Mouse (Mus musculus): Measurements from ENCODE around the gene Prkn. TPM values are rescaled to one million over a fixed set of nuclear protein-coding genes. Genes with fewer than 3 reads are reported as not detected.

Prkn gene
- polyA plus RNA-seq, 1 experiment from 2014 or later, result 2.3 TPM

- Histone ChIP-seq H3K9me3 (ENCODE audit: control insufficient read depth, low read length) (no peaks in the 10 kb centered on the region), H3K4me1 (replicated peaks; ENCODE audit: control insufficient read depth, insufficient read depth) (no peaks in the 10 kb centered on the region), H3K27me3 (ENCODE audit: control insufficient read depth, insufficient read depth, low read length) (no peaks in the 10 kb centered on the region), H3K4me3 (ENCODE audit: low read depth, low read length) (no peak overlapping the region), H3K4me2 (replicated peaks; ENCODE audit: low read depth) (no peak overlapping the region), H3K36me3 (ENCODE audit: control insufficient read depth, insufficient read depth, low read length) (no peaks in the 10 kb centered on the region), H3K9ac (ENCODE audit: low read length) (no peak overlapping the region), H3K27ac (replicated peaks) (no peak overlapping the region)
- TF ChIP-seq CTCF (IDR thresholded peaks at IDR 0.05; ENCODE audit: low read depth) (no peak), EP300 (optimal IDR thresholded peaks at IDR 0.05) (no peak)
- WGBS, result 77% methylated on average over 5 of the region's 5 CpGs
- DNase-seq (ENCODE audit: low spot score) (no peak), ATAC-seq (ENCODE audit: low FRiP score, low TSS enrichment) (no peak)
Measured at GRCm38 (mm10) chr17:11888806-11889205, 1048.6 kb downstream of the Prkn start.

DNA sequence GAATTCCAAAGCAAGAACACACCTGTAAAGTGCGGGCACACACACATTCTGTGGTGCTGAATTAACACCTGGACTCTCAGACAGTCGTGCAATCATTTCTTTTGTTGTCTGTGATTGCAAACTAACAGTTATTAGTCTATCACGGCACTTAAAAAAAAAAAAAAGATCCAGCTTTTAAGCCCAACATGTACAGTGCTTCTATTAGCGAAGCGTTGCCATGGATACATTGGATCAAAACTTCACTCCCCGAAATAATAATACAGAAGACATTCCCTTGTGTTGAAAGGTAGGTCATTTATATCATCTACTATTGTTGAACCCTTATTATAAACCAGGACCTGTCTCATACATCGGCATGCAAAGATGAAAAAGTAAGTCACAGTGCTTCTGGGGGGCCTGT lies 1060.1 kb downstream of the Prkn start:
- no peak overlapping the region for H3K27ac ChIP-seq (replicated peaks)
- no peak for ATAC-seq (ENCODE audit: low FRiP score, low TSS enrichment)
- H3K4me3 ChIP-seq (ENCODE audit: low read depth, low read length), result no peak overlapping the region
- H3K4me1 ChIP-seq (replicated peaks; ENCODE audit: control insufficient read depth, insufficient read depth), result no peaks in the 10 kb centered on the region
- no peaks in the 10 kb centered on the region for H3K9me3 ChIP-seq (ENCODE audit: control insufficient read depth, low read length)
- H3K4me2 ChIP-seq (replicated peaks; ENCODE audit: low read depth), result no peak overlapping the region
- no peak overlapping the region for H3K9ac ChIP-seq (ENCODE audit: low read length)
- 79% methylated on average over 7 of the region's 7 CpGs for WGBS
- no peaks in the 10 kb centered on the region for H3K27me3 ChIP-seq (ENCODE audit: control insufficient read depth, insufficient read depth, low read length)
- H3K36me3 ChIP-seq (ENCODE audit: control insufficient read depth, insufficient read depth, low read length), result no peaks in the 10 kb centered on the region
- DNase-seq (ENCODE audit: low spot score), result no peak
- TF ChIP-seq CTCF (IDR thresholded peaks at IDR 0.05; ENCODE audit: low read depth) (no peak), EP300 (optimal IDR thresholded peaks at IDR 0.05) (no peak)

GRCm38 (mm10) chr17:11901731-11902130 lies 1061.5 kb downstream of the Prkn start:
- DNase-seq (ENCODE audit: low spot score) (no peak), ATAC-seq (ENCODE audit: low FRiP score, low TSS enrichment) (no peak)
- Histone ChIP-seq H3K9ac (ENCODE audit: low read length) (no peak overlapping the region), H3K27ac (replicated peaks) (no peak overlapping the region), H3K4me1 (replicated peaks; ENCODE audit: control insufficient read depth, insufficient read depth) (no peaks in the 10 kb centered on the region), H3K36me3 (ENCODE audit: control insufficient read depth, insufficient read depth, low read length) (no peaks in the 10 kb centered on the region), H3K27me3 (ENCODE audit: control insufficient read depth, insufficient read depth, low read length) (no peaks in the 10 kb centered on the region), H3K9me3 (ENCODE audit: control insufficient read depth, low read length) (no peaks in the 10 kb centered on the region), H3K4me2 (replicated peaks; ENCODE audit: low read depth) (no peak overlapping the region), H3K4me3 (ENCODE audit: low read depth, low read length) (no peak overlapping the region)
- TF ChIP-seq CTCF (IDR thresholded peaks at IDR 0.05; ENCODE audit: low read depth), result no peak
- no peak for TF ChIP-seq EP300 (optimal IDR thresholded peaks at IDR 0.05)
- WGBS, result 75% methylated on average over 3 of the region's 3 CpGs

- no peaks in the 10 kb centered on the region for H3K4me1 ChIP-seq (replicated peaks; ENCODE audit: control insufficient read depth, insufficient read depth)
- H3K27me3 ChIP-seq (ENCODE audit: control insufficient read depth, insufficient read depth, low read length), result no peaks in the 10 kb centered on the region
- H3K4me2 ChIP-seq (replicated peaks; ENCODE audit: low read depth), result no peak overlapping the region
- H3K4me3 ChIP-seq (ENCODE audit: low read depth, low read length), result no peak overlapping the region
- H3K27ac ChIP-seq (replicated peaks), result no peak overlapping the region
- H3K9me3 ChIP-seq (ENCODE audit: control insufficient read depth, low read length), result no peaks in the 10 kb centered on the region
- DNase-seq (ENCODE audit: low spot score), result no peak
- no peak overlapping the region for H3K9ac ChIP-seq (ENCODE audit: low read length)
- H3K36me3 ChIP-seq (ENCODE audit: control insufficient read depth, insufficient read depth, low read length), result no peaks in the 10 kb centered on the region
- TF ChIP-seq CTCF (IDR thresholded peaks at IDR 0.05; ENCODE audit: low read depth) (peak; percentile 53), EP300 (optimal IDR thresholded peaks at IDR 0.05) (no peak)
- 47% methylated on average over 6 of the region's 6 CpGs for WGBS
- ATAC-seq (ENCODE audit: low FRiP score, low TSS enrichment), result no peak
Measured at GRCm38 (mm10) chr17:11903001-11903400, 1062.8 kb downstream of the Prkn start.

DNA sequence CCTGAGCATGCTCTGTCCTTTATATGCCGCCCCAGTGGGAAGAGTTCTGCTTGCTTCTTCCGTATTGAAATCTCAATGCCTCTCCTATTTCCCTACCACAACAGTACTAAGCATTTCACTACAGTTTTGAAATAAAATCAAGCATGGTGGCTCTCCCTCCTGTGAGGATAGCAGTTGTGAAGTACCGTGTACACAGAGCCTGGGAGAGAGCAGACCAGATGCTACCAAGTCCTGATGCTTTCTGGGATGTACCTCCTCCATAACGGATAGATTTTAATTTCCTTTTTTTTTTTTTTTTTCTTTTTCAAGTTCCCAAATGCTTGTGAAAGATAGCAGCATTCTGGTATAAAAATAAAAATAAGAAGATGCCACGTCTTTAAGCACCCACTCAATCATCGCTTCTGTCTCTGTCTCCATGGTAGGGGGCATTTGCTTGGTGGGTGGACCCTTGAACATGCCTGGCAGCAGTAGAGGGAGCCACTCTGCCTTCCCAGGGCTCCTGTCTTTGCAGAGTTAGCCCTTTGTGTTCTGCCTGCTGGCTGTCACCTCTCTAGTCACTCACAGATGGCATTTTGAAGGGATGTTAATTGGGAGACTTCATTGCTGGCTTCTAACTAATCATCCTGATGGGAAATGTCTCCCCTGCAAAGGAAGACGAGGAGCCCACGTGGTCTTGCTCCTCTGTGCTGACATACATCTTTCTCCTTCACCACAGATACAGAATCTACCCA lies 1070.6 kb downstream of the Prkn start:
- no peaks in the 10 kb centered on the region for H3K36me3 ChIP-seq (ENCODE audit: control insufficient read depth, insufficient read depth, low read length)
- no peaks in the 10 kb centered on the region; the same call in 1 of the 2 replicates for H3K27me3 ChIP-seq (ENCODE audit: control insufficient read depth, insufficient read depth, low read length)
- H3K27ac ChIP-seq (replicated peaks), result no peak overlapping the region
- ATAC-seq (ENCODE audit: low FRiP score, low TSS enrichment) (no peak), DNase-seq (ENCODE audit: low spot score) (no peak)
- no peak overlapping the region for H3K9ac ChIP-seq (ENCODE audit: low read length)
- no peaks in the 10 kb centered on the region for H3K4me1 ChIP-seq (replicated peaks; ENCODE audit: control insufficient read depth, insufficient read depth)
- H3K9me3 ChIP-seq (ENCODE audit: control insufficient read depth, low read length), result no peaks in the 10 kb centered on the region
- TF ChIP-seq CTCF (IDR thresholded peaks at IDR 0.05; ENCODE audit: low read depth) (no peak), EP300 (optimal IDR thresholded peaks at IDR 0.05) (no peak)
- no peak overlapping the region for H3K4me3 ChIP-seq (ENCODE audit: low read depth, low read length)
- H3K4me2 ChIP-seq (replicated peaks; ENCODE audit: low read depth), result no peak overlapping the region
- 67% methylated on average over 8 of the region's 8 CpGs for WGBS

DNA sequence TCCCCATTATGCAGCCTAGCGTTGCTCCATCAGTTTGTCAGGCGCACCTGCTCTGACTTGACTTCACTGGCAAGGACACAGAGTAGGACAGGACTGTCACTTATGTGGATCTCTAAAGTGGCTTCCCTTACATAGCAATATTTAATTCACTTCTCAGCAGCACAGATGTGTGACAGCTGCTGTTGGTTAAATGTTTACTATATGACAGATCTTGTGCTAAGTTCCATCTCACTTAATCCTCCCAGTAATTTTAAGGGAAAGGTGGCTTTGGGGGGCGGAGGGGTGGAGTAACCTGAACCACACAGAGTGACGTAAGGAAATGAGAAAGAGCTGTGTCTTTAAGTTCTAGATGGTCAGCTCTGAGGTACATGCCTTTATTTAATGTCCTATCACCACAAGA lies 1072.0 kb downstream of the Prkn start:
- Histone ChIP-seq H3K4me1 (replicated peaks; ENCODE audit: control insufficient read depth, insufficient read depth) (no peaks in the 10 kb centered on the region), H3K4me3 (ENCODE audit: low read depth, low read length) (no peak overlapping the region), H3K9me3 (ENCODE audit: control insufficient read depth, low read length) (no peaks in the 10 kb centered on the region), H3K27ac (replicated peaks) (no peak overlapping the region), H3K36me3 (ENCODE audit: control insufficient read depth, insufficient read depth, low read length) (no peaks in the 10 kb centered on the region), H3K9ac (ENCODE audit: low read length) (no peak overlapping the region), H3K4me2 (replicated peaks; ENCODE audit: low read depth) (no peak overlapping the region), H3K27me3 (ENCODE audit: control insufficient read depth, insufficient read depth, low read length) (no peaks in the 10 kb centered on the region; the same call in 1 of the 2 replicates)
- ATAC-seq (ENCODE audit: low FRiP score, low TSS enrichment) (no peak), DNase-seq (ENCODE audit: low spot score) (no peak)
- no peak for TF ChIP-seq EP300 (optimal IDR thresholded peaks at IDR 0.05)
- no peak for TF ChIP-seq CTCF (IDR thresholded peaks at IDR 0.05; ENCODE audit: low read depth)
- 67% methylated on average over 4 of the region's 4 CpGs for WGBS
